Mouse (Mus musculus) erythroblast, embryonic 14.5 days (primary cell): ENCODE data around the gene Mecr.

ENCODE experiments used
- GATA1 ChIP-seq: IDR thresholded peaks from 2 replicates; pipeline ENCODE4 v1.6.1; 2012; ENCODE audit warnings: low read length, inconsistent platforms, mixed read lengths
- TAL1 ChIP-seq: IDR thresholded peaks from 3 replicates; pipeline ENCODE4 v1.6.1; 2012; ENCODE audit warnings: low read length, inconsistent platforms, mixed read lengths

- no peak for TF ChIP-seq TAL1
- no peak for TF ChIP-seq GATA1
These were observed 17.4 kb downstream of the Mecr start for GRCm38 (mm10) chr4:131860492-131861340.
